Mouse (Mus musculus) testis, postnatal 14 days (tissue): Measurements from ENCODE around the gene Prtg.

ENCODE experiments used
- DNase-seq: peaks from one replicate; pipeline ENCODE4 v3.0.0; 2021; ENCODE audit warnings: low spot score

The Prtg gene

GRCm38 (mm10) chr9:72862955-72863354, 56.3 kb downstream of the Prtg start:
- DNase-seq = no peak

- DNase-seq = no peak
These were observed 57.1 kb downstream of the Prtg start for GRCm38 (mm10) chr9:72863773-72864172.

GRCm38 (mm10) chr9:72867434-72867833, 60.8 kb downstream of the Prtg start:
- DNase-seq = no peak

GRCm38 (mm10) chr9:72868774-72869173, 62.1 kb downstream of the Prtg start:
- no peak for DNase-seq

GRCm38 (mm10) chr9:72871506-72872297, 65.0 kb downstream of the Prtg start:
- no peak for DNase-seq

- DNase-seq = no peak
These were observed 65.8 kb downstream of the Prtg start for GRCm38 (mm10) chr9:72872298-72873130.

- no peak for DNase-seq
These were observed 69.2 kb downstream of the Prtg start for GRCm38 (mm10) chr9:72875878-72876277.

- DNase-seq = no peak
These were observed 71.2 kb downstream of the Prtg start for GRCm38 (mm10) chr9:72877905-72878304.

- no peak for DNase-seq
These were observed 72.0 kb downstream of the Prtg start for GRCm38 (mm10) chr9:72878656-72879055.

- DNase-seq = no peak
These were observed 72.9 kb downstream of the Prtg start for GRCm38 (mm10) chr9:72879601-72880000.

- no peak for DNase-seq
These were observed 73.7 kb downstream of the Prtg start for GRCm38 (mm10) chr9:72880225-72880960.

- peak; percentile 71 for DNase-seq
These were observed 74.5 kb downstream of the Prtg start for GRCm38 (mm10) chr9:72881026-72881768.

- DNase-seq = no peak
These were observed 77.3 kb downstream of the Prtg start for GRCm38 (mm10) chr9:72883940-72884339.

- no peak for DNase-seq
These were observed 83.1 kb downstream of the Prtg start for GRCm38 (mm10) chr9:72889777-72890176.

GRCm38 (mm10) chr9:72890499-72891085, 83.9 kb downstream of the Prtg start:
- DNase-seq = no peak

GRCm38 (mm10) chr9:72892761-72893160, 86.1 kb downstream of the Prtg start:
- no peak for DNase-seq

GRCm38 (mm10) chr9:72894796-72895352, 88.2 kb downstream of the Prtg start:
- no peak for DNase-seq

- no peak for DNase-seq
These were observed 95.4 kb downstream of the Prtg start for GRCm38 (mm10) chr9:72902057-72902456.

- peak; percentile 62 for DNase-seq
These were observed 95.9 kb downstream of the Prtg start for GRCm38 (mm10) chr9:72902611-72903010.

- no peak for DNase-seq
These were observed 100.0 kb downstream of the Prtg start for GRCm38 (mm10) chr9:72906693-72907103.

GRCm38 (mm10) chr9:72911381-72911780, 104.7 kb downstream of the Prtg start:
- DNase-seq = no peak
